In the genomic region with DNA sequence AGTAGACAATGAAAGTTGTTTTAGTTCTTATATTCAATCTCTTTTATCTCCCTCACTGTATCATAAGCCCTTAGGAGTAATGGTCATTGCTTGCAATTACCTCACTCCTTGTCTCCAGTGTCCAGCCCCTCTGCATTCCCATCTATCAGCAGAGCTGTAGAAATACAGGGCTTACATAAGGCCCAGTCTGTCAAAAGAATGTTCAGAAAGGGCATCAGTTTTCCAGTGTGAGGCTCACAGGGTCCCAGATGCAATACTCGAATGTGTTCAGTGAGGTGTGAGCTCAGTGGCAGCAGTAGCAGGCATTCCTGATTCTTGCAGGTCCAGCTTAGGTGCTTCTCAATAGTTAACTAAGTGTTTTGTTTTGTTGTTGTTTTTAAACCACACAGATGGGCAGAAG, we compare ENCODE assay signal across 12 mouse cellular contexts.
"Had no signal": no experiment of that assay in that cellular context is flagged by ENCODE, and none has a peak within 500 bp of the region (broad histone marks: within the 10 kb centered on the region; RNA-seq: fewer than 3 reads in every experiment).

No protein-coding gene starts in this region.

- H3K36me3 ChIP-seq: limb, embryonic 12.5 days; midbrain, embryonic 12.5 days had no signal

- H3K4me3 ChIP-seq: layer of hippocampus, adult 2 months; limb, embryonic 12.5 days; midbrain, embryonic 12.5 days had no signal

- H3K9ac ChIP-seq: limb, embryonic 12.5 days; liver, embryonic 14.5 days; midbrain, embryonic 12.5 days had no signal

- ATAC-seq: midbrain, embryonic 16.5 days had no signal

- DNase-seq: kidney, postnatal 10 days; kidney, postnatal 4 days; liver; lung, adult 18-20 months; right cerebral cortex, adult 18-20 months; right cerebral cortex, postnatal 25 days; thymus, postnatal 36 days had no signal

- H3K4me1 ChIP-seq: limb, embryonic 12.5 days had no signal

- H3K9me3 ChIP-seq: limb, embryonic 12.5 days; midbrain, embryonic 12.5 days had no signal

- H3K27me3 ChIP-seq: limb, embryonic 12.5 days; midbrain, embryonic 12.5 days had no signal

- H3K27ac ChIP-seq: liver, embryonic 14.5 days; midbrain, embryonic 12.5 days had no signal

- H3K4me2 ChIP-seq: limb, embryonic 12.5 days; midbrain, embryonic 12.5 days had no signal
